Mouse (Mus musculus): ENCODE measurements around the gene Elovl6. TPM values are rescaled to one million over a fixed set of nuclear protein-coding genes. Genes with fewer than 3 reads are reported as not detected.
A peak's percentile ranks its signal among the peaks of the same experiment; 100 is the strongest.

Gene Elovl6
- polyA plus RNA-seq, 1 experiment from 2014 or later = 33.5 TPM

DNA sequence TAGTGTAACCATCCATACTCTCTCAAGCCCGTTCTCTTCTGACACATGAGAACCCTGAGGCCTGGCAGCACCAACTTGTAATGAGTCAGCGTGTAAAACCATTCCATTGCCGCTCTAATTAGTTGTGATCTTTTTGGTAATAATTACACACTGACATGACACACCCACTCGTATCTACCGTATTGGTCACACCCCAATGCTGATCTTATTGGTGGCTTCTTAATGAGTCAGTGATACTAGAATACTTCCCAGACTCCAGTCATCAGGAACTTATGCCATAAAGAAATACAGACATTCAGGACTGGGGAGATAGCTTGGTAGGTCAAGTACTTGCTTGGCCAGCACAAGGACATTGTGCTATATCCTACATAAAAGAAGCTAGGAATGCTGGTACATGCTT is 39.5 kb downstream of the Elovl6 start:
- peaks cover 31% of the 10 kb centered on the region for H3K36me3 ChIP-seq (ENCODE audit: poor library complexity, severe bottlenecking)
- H3K9me3 ChIP-seq (replicated peaks) = no peaks in the 10 kb centered on the region; the same call in 1 of the 2 replicates
- no peak overlapping the region for H3K4me2 ChIP-seq
- no peak overlapping the region for H3K9ac ChIP-seq
- WGBS = 91% methylated on average over 5 of the region's 5 CpGs
- H3K4me3 ChIP-seq = no peak overlapping the region
- no peaks in the 10 kb centered on the region for H3K27me3 ChIP-seq
- no peak for ATAC-seq
- H3K4me1 ChIP-seq = peaks cover 14% of the 10 kb centered on the region
- H3K27ac ChIP-seq = no peak overlapping the region

DNA sequence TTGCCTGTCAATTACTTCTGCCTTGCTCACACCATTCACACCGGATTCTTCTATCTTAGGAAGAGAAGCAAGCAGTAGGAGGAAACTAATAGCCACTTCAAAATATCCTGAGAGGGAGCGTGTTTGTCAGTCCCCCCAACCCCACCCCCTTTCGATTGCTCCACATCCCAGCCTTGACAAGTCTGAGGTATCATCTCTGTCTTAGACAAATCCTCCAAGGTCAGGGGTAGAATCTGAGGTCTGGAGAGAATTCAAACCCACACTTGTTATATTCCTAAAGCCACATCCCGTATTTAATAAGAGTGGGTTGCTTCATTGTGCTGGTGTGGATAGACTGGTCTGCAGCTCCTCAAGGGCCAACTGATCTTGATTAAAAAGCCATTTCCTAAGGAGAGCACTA is 40.8 kb downstream of the Elovl6 start:
- peaks cover 10% of the 10 kb centered on the region for H3K4me1 ChIP-seq

DNA sequence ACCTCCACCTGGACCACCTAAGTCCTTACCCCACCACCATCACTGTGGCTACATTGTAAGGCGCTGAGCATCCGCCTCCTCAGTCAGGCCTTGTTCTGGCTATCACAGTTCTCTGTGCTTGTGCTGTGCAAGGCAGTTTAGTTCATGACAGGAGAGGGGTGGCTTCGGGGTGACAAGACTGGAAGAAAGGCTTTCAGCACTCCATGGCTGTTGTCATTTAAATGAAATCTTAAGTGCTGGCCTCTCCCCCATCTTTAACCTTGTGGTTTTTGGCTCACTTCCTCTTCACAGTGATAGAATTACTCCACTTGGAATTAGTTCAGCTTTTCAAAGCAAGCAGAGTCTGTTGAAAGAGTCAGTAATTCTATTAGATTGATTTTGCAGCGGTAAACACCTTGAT is 41.5 kb downstream of the Elovl6 start:
- Histone ChIP-seq H3K27me3 (no peaks in the 10 kb centered on the region), H3K4me2 (no peak overlapping the region), H3K4me1 (peaks cover 10% of the 10 kb centered on the region), H3K27ac (0 out of 2 replicates have a peak overlapping the region, but pooled peaks have one; percentile 14), H3K9me3 (replicated peaks) (no peaks in the 10 kb centered on the region; the same call in 1 of the 2 replicates), H3K4me3 (no peak overlapping the region), H3K9ac (no peak overlapping the region), H3K36me3 (ENCODE audit: poor library complexity, severe bottlenecking) (peaks cover 32% of the 10 kb centered on the region)
- ATAC-seq = no peak
- 72% methylated on average over 4 of the region's 4 CpGs for WGBS

More for the DNA sequence above, 40.8 kb downstream of the Elovl6 start:
- H3K9ac ChIP-seq = no peak overlapping the region
- no peak for ATAC-seq
- WGBS = 33% methylated on average over 4 of the region's 4 CpGs
- no peak overlapping the region for H3K4me3 ChIP-seq
- H3K9me3 ChIP-seq (replicated peaks) = no peaks in the 10 kb centered on the region; the same call in 1 of the 2 replicates
- no peak overlapping the region for H3K4me2 ChIP-seq
- H3K27me3 ChIP-seq = no peaks in the 10 kb centered on the region
- H3K36me3 ChIP-seq (ENCODE audit: poor library complexity, severe bottlenecking) = peaks cover 32% of the 10 kb centered on the region
- no peak overlapping the region for H3K27ac ChIP-seq

DNA sequence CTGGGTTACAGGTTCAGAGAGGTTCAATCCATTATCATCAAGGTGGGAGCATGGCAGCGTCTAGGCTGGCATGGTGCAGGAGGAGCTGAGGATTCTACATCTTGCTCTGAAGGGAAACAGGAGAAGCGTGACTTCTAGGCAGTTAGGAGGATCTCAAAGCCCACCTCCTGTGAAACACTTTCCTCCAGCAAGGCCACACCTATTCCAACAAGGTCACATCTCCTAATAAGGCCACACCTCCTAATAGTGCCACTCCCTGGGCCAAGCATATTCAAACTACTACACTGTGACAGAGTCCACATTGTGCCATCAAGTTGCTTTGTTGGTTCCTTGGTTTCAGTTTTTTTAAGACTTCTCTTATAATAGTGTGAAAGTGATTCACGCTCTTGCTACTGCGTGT is 42.9 kb downstream of the Elovl6 start:
- WGBS = 96% methylated on average over 4 of the region's 4 CpGs
- ATAC-seq = no peak

DNA sequence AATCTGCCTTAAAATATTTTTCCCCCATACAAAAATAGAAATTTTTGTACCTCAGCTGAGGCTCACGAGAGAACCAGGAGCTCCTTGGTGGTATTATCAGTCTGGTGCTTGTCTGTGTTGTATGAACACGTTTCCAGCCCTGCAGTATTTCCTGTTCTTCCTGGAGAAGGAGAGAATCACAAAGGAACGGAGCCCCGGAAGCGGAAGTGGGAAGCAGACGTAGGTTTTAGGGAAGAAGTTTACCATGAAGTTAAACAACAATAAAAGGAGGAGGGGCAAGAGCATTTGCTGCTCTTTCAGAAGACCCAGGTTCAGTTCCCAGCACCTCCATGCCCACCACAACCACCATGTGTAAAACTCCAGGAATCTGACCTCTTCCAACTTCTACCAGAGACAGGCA is 44.4 kb downstream of the Elovl6 start:
- ATAC-seq = no peak
- Histone ChIP-seq H3K9me3 (replicated peaks) (no peaks in the 10 kb centered on the region; the same call in 1 of the 2 replicates), H3K4me1 (peaks cover 18% of the 10 kb centered on the region), H3K27ac (no peak overlapping the region), H3K9ac (no peak overlapping the region), H3K27me3 (no peaks in the 10 kb centered on the region), H3K36me3 (ENCODE audit: poor library complexity, severe bottlenecking) (peaks cover 23% of the 10 kb centered on the region), H3K4me3 (no peak overlapping the region), H3K4me2 (no peak overlapping the region)
- 91% methylated on average over 6 of the region's 6 CpGs for WGBS

More for the DNA sequence above, 42.9 kb downstream of the Elovl6 start:
- H3K4me3 ChIP-seq = no peak overlapping the region
- H3K9ac ChIP-seq = no peak overlapping the region
- H3K27ac ChIP-seq = no peak overlapping the region
- no peaks in the 10 kb centered on the region; the same call in 1 of the 2 replicates for H3K9me3 ChIP-seq (replicated peaks)
- no peaks in the 10 kb centered on the region for H3K27me3 ChIP-seq
- H3K4me1 ChIP-seq = peaks cover 10% of the 10 kb centered on the region
- H3K36me3 ChIP-seq (ENCODE audit: poor library complexity, severe bottlenecking) = peaks cover 32% of the 10 kb centered on the region
- H3K4me2 ChIP-seq = no peak overlapping the region

DNA sequence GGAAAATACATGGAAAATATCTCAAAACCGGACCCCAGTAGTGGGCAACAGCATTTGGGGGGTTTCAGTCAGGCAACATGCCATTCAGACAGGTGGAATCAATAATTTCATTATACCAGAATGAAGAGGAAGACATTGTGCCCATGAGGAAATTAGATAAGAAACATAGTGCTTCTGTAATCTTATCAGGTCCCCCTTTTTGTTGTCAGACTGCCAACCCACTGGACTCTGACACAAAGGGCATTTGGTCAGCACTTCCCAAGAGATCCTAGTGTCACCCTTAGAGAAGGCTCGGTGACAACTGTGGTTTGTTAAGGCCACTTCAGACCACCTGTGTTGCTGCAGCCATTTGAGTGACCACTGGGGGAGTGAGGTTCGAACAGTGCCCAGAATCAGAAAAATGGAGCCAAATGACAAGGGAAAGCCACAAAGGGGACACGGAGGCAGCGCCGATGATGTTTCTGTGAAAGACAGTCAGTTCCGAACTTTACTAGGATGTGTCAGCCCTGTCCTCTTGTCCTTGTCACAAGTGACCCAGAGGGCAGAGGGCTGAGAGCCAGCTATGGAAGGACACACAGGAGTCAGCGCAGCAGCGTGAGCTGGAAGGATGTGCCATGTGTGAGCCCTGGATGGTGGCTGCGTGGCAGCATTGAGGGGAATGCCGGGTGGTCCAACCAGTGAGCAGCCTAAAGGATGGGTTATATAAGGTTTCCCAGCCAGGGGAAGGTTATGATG is 46.8 kb downstream of the Elovl6 start:
- H3K36me3 ChIP-seq (ENCODE audit: poor library complexity, severe bottlenecking) = peaks cover 15% of the 10 kb centered on the region
- ATAC-seq = no peak
- WGBS = 91% methylated on average over 11 of the region's 11 CpGs
- H3K4me1 ChIP-seq = peaks cover 10% of the 10 kb centered on the region
- no peak overlapping the region for H3K4me2 ChIP-seq
- H3K27me3 ChIP-seq = no peaks in the 10 kb centered on the region
- H3K9me3 ChIP-seq (replicated peaks) = no peaks in the 10 kb centered on the region; the same call in 1 of the 2 replicates
- H3K9ac ChIP-seq = no peak overlapping the region
- H3K4me3 ChIP-seq = no peak overlapping the region
- no peak overlapping the region for H3K27ac ChIP-seq

DNA sequence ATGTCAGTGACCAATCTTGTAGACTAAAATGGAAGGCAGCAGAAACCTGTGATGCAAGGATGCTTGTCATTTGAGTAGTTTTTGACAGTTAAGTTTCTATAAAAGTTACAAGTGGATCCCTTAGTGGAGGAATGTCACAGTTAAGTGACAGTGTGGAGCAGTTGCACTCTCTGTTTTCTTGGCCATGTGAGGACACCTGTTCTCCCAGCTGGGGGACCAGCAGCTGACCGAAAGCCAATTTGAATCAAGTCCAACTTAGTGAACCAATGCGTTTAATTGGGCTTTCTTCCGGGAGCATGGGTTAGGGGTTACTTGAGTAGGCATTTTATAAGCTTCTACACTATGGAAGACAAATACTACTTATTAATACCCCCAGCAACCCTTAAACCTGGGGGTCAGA is 48.9 kb downstream of the Elovl6 start:
- no peak overlapping the region for H3K4me3 ChIP-seq
- no peaks in the 10 kb centered on the region; the same call in 1 of the 2 replicates for H3K9me3 ChIP-seq (replicated peaks)
- H3K27me3 ChIP-seq = no peaks in the 10 kb centered on the region
- no peak overlapping the region for H3K27ac ChIP-seq
- peaks cover 9% of the 10 kb centered on the region for H3K36me3 ChIP-seq (ENCODE audit: poor library complexity, severe bottlenecking)
- ATAC-seq = no peak
- peaks cover 10% of the 10 kb centered on the region for H3K4me1 ChIP-seq
- H3K4me2 ChIP-seq = no peak overlapping the region
- WGBS = 57% methylated on average over 3 of the region's 3 CpGs
- H3K9ac ChIP-seq = no peak overlapping the region

DNA sequence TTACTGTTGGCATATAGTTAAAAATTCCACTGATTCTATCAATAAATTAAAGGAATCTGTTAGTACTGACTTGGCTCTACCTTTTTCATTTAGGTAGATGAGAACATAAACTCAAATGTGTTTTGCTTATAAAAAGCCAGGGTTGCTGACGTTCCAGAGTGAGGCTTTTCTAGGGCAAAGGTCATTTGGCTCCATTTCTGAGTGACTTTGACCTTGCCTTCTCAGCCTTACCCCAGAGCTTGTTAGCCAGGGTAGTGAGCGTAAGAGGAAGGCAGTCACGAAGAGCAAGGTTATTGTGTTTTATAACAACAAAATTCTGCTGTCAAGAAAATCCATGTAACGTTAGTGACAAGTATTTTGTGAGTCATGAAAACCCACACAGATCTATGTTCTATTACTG is 50.3 kb downstream of the Elovl6 start:
- H3K9me3 ChIP-seq (replicated peaks) = no peaks in the 10 kb centered on the region
- H3K36me3 ChIP-seq (ENCODE audit: poor library complexity, severe bottlenecking) = peaks cover 3% of the 10 kb centered on the region; the same call in 1 of the 2 replicates
- H3K4me3 ChIP-seq = no peak overlapping the region
- H3K4me2 ChIP-seq = no peak overlapping the region
- no peak overlapping the region for H3K27ac ChIP-seq
- H3K27me3 ChIP-seq = no peaks in the 10 kb centered on the region
- WGBS = 80% methylated on average over 4 of the region's 4 CpGs
- H3K4me1 ChIP-seq = peaks cover 10% of the 10 kb centered on the region
- ATAC-seq = no peak
- H3K9ac ChIP-seq = no peak overlapping the region

DNA sequence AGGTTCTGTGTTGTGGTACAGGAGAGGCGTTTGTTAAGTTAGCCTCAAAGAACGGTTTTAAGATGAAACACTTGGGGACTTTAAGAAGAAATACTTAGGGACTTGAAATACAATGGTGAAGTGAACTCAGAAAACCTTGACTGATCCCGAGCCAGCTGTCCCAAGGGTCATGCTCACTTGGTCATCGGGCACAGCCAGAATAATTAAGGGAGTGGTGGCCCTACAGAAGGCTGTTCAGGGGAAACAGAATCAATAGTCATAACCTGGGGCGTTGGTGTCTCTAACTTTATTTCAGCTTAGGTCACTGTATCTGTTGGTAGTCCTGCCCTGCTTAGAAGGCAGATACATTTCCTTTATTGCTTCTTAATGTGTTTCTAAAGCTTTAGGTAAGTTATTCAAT is 51.1 kb downstream of the Elovl6 start:
- Histone ChIP-seq H3K36me3 (ENCODE audit: poor library complexity, severe bottlenecking) (peaks cover 3% of the 10 kb centered on the region; the same call in 1 of the 2 replicates), H3K27ac (no peak overlapping the region), H3K9me3 (replicated peaks) (no peaks in the 10 kb centered on the region), H3K4me2 (no peak overlapping the region), H3K4me1 (peaks cover 10% of the 10 kb centered on the region), H3K4me3 (no peak overlapping the region), H3K9ac (no peak overlapping the region), H3K27me3 (no peaks in the 10 kb centered on the region)
- no peak for ATAC-seq
- WGBS = 86% methylated on average over 5 of the region's 5 CpGs

DNA sequence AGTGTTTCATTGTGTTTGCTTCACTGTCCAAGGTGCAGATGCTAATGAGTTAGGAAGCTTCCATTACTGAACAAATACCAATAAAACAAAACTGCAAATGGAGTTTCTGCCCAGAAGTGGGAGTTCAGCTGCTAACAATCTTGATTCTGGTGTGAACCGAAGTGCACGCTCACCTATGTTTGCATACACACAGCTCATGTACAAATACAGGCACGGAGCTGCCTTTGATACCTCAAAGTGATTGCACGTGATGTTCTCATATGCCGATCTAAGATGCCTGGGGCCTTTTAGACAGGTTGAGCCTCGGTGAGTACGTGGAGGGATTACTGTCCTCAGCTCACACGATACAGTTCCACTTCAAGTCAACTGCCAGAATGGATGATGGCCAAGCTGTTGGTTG is 55.8 kb downstream of the Elovl6 start:
- H3K4me3 ChIP-seq = no peak overlapping the region
- no peaks in the 10 kb centered on the region for H3K9me3 ChIP-seq (replicated peaks)
- H3K4me1 ChIP-seq = peaks cover 16% of the 10 kb centered on the region
- H3K9ac ChIP-seq = no peak overlapping the region
- no peak overlapping the region for H3K4me2 ChIP-seq
- 94% methylated on average over 8 of the region's 8 CpGs for WGBS
- H3K27me3 ChIP-seq = no peaks in the 10 kb centered on the region
- no peak overlapping the region for H3K27ac ChIP-seq
- peaks cover 6% of the 10 kb centered on the region; the same call in 1 of the 2 replicates for H3K36me3 ChIP-seq (ENCODE audit: poor library complexity, severe bottlenecking)
- ATAC-seq = no peak

DNA sequence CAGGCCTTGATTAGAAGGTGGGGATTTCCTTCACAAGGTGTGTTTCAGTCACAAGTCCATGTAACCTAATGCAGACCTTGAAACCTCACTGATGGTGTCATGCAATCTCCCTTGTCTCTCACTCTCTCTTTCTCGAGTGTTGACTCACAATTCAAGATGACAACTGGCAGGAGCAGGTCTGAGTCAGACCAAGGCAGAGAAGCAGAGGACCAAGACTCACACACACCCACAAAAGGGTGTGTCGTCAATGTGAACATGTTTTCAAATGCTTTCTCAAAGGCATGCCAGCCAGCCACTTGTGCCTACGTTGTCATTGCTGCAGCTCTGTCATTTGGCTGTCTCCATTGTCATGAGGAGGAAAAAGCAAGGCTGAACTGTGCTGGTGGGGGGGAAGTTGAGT is 56.6 kb downstream of the Elovl6 start:
- no peaks in the 10 kb centered on the region for H3K9me3 ChIP-seq (replicated peaks)
- no peaks in the 10 kb centered on the region for H3K27me3 ChIP-seq
- 77% methylated on average over 3 of the region's 3 CpGs for WGBS
- no peak for ATAC-seq
- peaks cover 16% of the 10 kb centered on the region for H3K4me1 ChIP-seq
- no peak overlapping the region for H3K27ac ChIP-seq
- peaks cover 6% of the 10 kb centered on the region; the same call in 1 of the 2 replicates for H3K36me3 ChIP-seq (ENCODE audit: poor library complexity, severe bottlenecking)
- no peak overlapping the region for H3K4me2 ChIP-seq
- no peak overlapping the region for H3K9ac ChIP-seq
- H3K4me3 ChIP-seq = no peak overlapping the region

DNA sequence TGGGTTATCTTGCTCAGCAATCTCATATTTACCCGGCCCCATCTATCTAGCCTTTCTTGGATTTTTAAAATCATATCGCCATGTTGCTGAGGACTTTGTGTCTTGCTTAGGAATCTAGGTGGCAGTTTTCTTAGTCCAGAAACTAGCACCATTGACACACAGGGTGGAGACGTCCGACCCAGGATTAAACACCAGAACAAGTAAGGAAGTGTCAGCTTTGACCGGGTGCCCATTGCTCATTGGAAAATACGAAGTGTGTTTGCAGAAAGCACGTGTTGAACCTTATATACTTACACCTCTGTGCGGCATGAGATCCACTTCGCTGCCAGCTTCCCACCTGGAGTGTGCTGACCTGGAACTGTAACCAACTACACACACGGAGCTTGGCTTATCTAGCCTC is 57.5 kb downstream of the Elovl6 start:
- Histone ChIP-seq H3K27me3 (no peaks in the 10 kb centered on the region), H3K36me3 (ENCODE audit: poor library complexity, severe bottlenecking) (peaks cover 5% of the 10 kb centered on the region; the same call in 1 of the 2 replicates), H3K4me3 (no peak overlapping the region), H3K4me1 (peaks cover 16% of the 10 kb centered on the region), H3K27ac (no peak overlapping the region), H3K9me3 (replicated peaks) (no peaks in the 10 kb centered on the region), H3K4me2 (no peak overlapping the region), H3K9ac (no peak overlapping the region)
- 94% methylated on average over 10 of the region's 10 CpGs for WGBS
- no peak for ATAC-seq

Data from forebrain, embryonic 13.5 days (tissue).